Mouse (Mus musculus): Measurements from ENCODE around the gene Cep44. TPM values are rescaled to one million over a fixed set of nuclear protein-coding genes. Genes with fewer than 3 reads are reported as not detected.

Gene Cep44
- total and polyA plus RNA-seq, 3 experiments, result 18.6 to 22.7 TPM; not detected in 1

GRCm38 (mm10) chr8:56566856-56567255 is 16.0 kb upstream of the Cep44 start:
- H3K27me3 ChIP-seq (ENCODE audit: control insufficient read depth in 1 of 2, insufficient read depth in 2 of 2, low read length in 2 of 2), result no peaks in the 10 kb centered on the region
- no peaks in the 10 kb centered on the region for H3K9me3 ChIP-seq (replicated peaks; ENCODE audit: insufficient read depth, low read length)
- H3K4me3 ChIP-seq (ENCODE audit: control insufficient read depth in 1 of 2, insufficient read depth in 1 of 2, low read depth in 2 of 2, low read length in 2 of 2), result no peak overlapping the region
- no peaks in the 10 kb centered on the region for H3K4me1 ChIP-seq (ENCODE audit: control insufficient read depth in 1 of 2, insufficient read depth in 2 of 2, low read length in 2 of 2)
- H3K27ac ChIP-seq (ENCODE audit: control insufficient read depth, low read depth, low read length), result no peak overlapping the region
- TF ChIP-seq BHLHE40 (IDR thresholded peaks at IDR 0.05; ENCODE audit: borderline replicate concordance, low read depth, low read length) (no peak), NRF1 (IDR thresholded peaks at IDR 0.05; ENCODE audit: insufficient read depth, low read depth, low read length, poor library complexity, severe bottlenecking) (no peak), ZNF384 (IDR thresholded peaks at IDR 0.05; ENCODE audit: low read depth, low read length) (no peak), ELF1 (IDR thresholded peaks at IDR 0.05; ENCODE audit: low read depth, low read length) (no peak), USF2 (IDR thresholded peaks at IDR 0.05; ENCODE audit: borderline replicate concordance in 1 of 2, insufficient read depth in 1 of 2, low read depth in 1 of 2, low read length in 2 of 2) (no peak), TCF12 (IDR thresholded peaks at IDR 0.05; ENCODE audit: low read depth, low read length) (no peak), KAT2A (conservative IDR thresholded peaks at IDR 0.05; ENCODE audit: low read depth, low read length) (no peak), ZC3H11A (IDR thresholded peaks at IDR 0.05; ENCODE audit: low read depth, low read length) (no peak), ETS1 (IDR thresholded peaks at IDR 0.05; ENCODE audit: low read depth, low read length) (no peak), E2F4 (IDR thresholded peaks at IDR 0.05; ENCODE audit: borderline replicate concordance, low read depth, low read length) (no peak), MAX (IDR thresholded peaks at IDR 0.05; ENCODE audit: low read length) (no peak), ZMIZ1 (IDR thresholded peaks at IDR 0.05; ENCODE audit: low read depth, low read length) (no peak), MEF2A (IDR thresholded peaks at IDR 0.05; ENCODE audit: extremely low read depth, insufficient replicate concordance, low read depth, low read length, poor library complexity, severe bottlenecking) (no peak), NELFE (IDR thresholded peaks at IDR 0.05; ENCODE audit: low read depth, low read length) (no peak)
- no peak for DNase-seq (ENCODE audit: low read depth, low spot score)
- no peak overlapping the region for H3K9ac ChIP-seq (ENCODE audit: control insufficient read depth, low read depth, low read length, poor library complexity, severe bottlenecking)
- H3K79me2 ChIP-seq (ENCODE audit: control insufficient read depth, insufficient read depth, low read length, poor library complexity), result no peaks in the 10 kb centered on the region; the same call in 1 of the 2 replicates
- H3K36me3 ChIP-seq (ENCODE audit: control insufficient read depth in 1 of 2, insufficient read depth in 2 of 2, low read length in 2 of 2), result peaks cover 0 to 4% of the 10 kb centered on the region in 2 experiments; a peak in 2 of 4 replicates

GRCm38 (mm10) chr8:56564399-56565047 is 13.7 kb upstream of the Cep44 start:
- H3K27ac ChIP-seq (ENCODE audit: control insufficient read depth, low read depth, low read length), result no peak overlapping the region
- no peaks in the 10 kb centered on the region for H3K9me3 ChIP-seq (replicated peaks; ENCODE audit: insufficient read depth, low read length)
- no peaks in the 10 kb centered on the region for H3K27me3 ChIP-seq (ENCODE audit: control insufficient read depth in 1 of 2, insufficient read depth in 2 of 2, low read length in 2 of 2)
- H3K9ac ChIP-seq (ENCODE audit: control insufficient read depth, low read depth, low read length, poor library complexity, severe bottlenecking), result no peak overlapping the region
- no peaks in the 10 kb centered on the region; the same call in 1 of the 2 replicates for H3K79me2 ChIP-seq (ENCODE audit: control insufficient read depth, insufficient read depth, low read length, poor library complexity)
- H3K36me3 ChIP-seq (ENCODE audit: control insufficient read depth in 1 of 2, insufficient read depth in 2 of 2, low read length in 2 of 2), result peaks cover 0 to under 1% of the 10 kb centered on the region in 2 experiments; a peak in 2 of 4 replicates
- TF ChIP-seq ZKSCAN1 (IDR thresholded peaks at IDR 0.05; ENCODE audit: low read depth, low read length) (no peak), MEF2A (IDR thresholded peaks at IDR 0.05; ENCODE audit: extremely low read depth, insufficient replicate concordance, low read depth, low read length, poor library complexity, severe bottlenecking) (no peak), NELFE (IDR thresholded peaks at IDR 0.05; ENCODE audit: low read depth, low read length) (no peak), JUND (IDR thresholded peaks at IDR 0.05; ENCODE audit: low read depth, low read length) (no peak)
- no peaks in the 10 kb centered on the region for H3K4me1 ChIP-seq (ENCODE audit: control insufficient read depth in 1 of 2, insufficient read depth in 2 of 2, low read length in 2 of 2)
- no peak for DNase-seq (ENCODE audit: low read depth, low spot score)
- H3K4me3 ChIP-seq (ENCODE audit: control insufficient read depth in 1 of 2, insufficient read depth in 1 of 2, low read depth in 2 of 2, low read length in 2 of 2), result no peak overlapping the region
